Mouse (Mus musculus): ENCODE measurements around the gene Gm20388.

GRCm38 (mm10) chr8:122344219-122344618 lies 2433.6 kb downstream of the Gm20388 start:
- TF ChIP-seq POLR2A (IDR thresholded peaks at IDR 0.05; ENCODE audit: borderline replicate concordance, insufficient read depth, low read length), result no peak
- no peak for TF ChIP-seq CTCF (IDR thresholded peaks at IDR 0.05; ENCODE audit: borderline replicate concordance, insufficient read depth, low read depth, low read length)
